Mouse (Mus musculus): ENCODE measurements around the gene 3110018I06Rik.

3110018I06Rik gene

GRCm38 (mm10) chr12:107488371-107488770 is at the start of gene 3110018I06Rik:
Gene 3110018I06Rik, plus strand, starts transcription at chr12:107488632.
- DNase-seq (ENCODE audit: low spot score), result no peak

- no peak for DNase-seq (ENCODE audit: low spot score)
These were observed 43.8 kb upstream of the 3110018I06Rik start for GRCm38 (mm10) chr12:107444681-107445080.

- no peak for DNase-seq (ENCODE audit: low spot score)
These were observed 30.6 kb upstream of the 3110018I06Rik start for GRCm38 (mm10) chr12:107457835-107458234.

GRCm38 (mm10) chr12:107464731-107465130 is 23.7 kb upstream of the 3110018I06Rik start:
- DNase-seq (ENCODE audit: low spot score), result no peak

GRCm38 (mm10) chr12:107476441-107477291 is 11.8 kb upstream of the 3110018I06Rik start:
- DNase-seq (ENCODE audit: low spot score), result no peak

GRCm38 (mm10) chr12:107479350-107479749 is 9.1 kb upstream of the 3110018I06Rik start:
- DNase-seq (ENCODE audit: low spot score), result no peak

- DNase-seq (ENCODE audit: low spot score), result no peak
These were observed 5.4 kb upstream of the 3110018I06Rik start for GRCm38 (mm10) chr12:107483031-107483430.

GRCm38 (mm10) chr12:107491344-107491743 is 2.9 kb downstream of the 3110018I06Rik start:
- DNase-seq (ENCODE audit: low spot score), result no peak

- no peak for DNase-seq (ENCODE audit: low spot score)
These were observed 8.5 kb downstream of the 3110018I06Rik start for GRCm38 (mm10) chr12:107496924-107497323.

- no peak for DNase-seq (ENCODE audit: low spot score)
These were observed 21.3 kb downstream of the 3110018I06Rik start for GRCm38 (mm10) chr12:107509661-107510237.

GRCm38 (mm10) chr12:107511112-107511511 is 22.7 kb downstream of the 3110018I06Rik start:
- no peak for DNase-seq (ENCODE audit: low spot score)

GRCm38 (mm10) chr12:107516265-107517217 is 28.1 kb downstream of the 3110018I06Rik start:
- DNase-seq (ENCODE audit: low spot score), result no peak

- no peak for DNase-seq (ENCODE audit: low spot score)
These were observed 32.5 kb downstream of the 3110018I06Rik start for GRCm38 (mm10) chr12:107520941-107521340.

- no peak for DNase-seq (ENCODE audit: low spot score)
These were observed 40.0 kb downstream of the 3110018I06Rik start for GRCm38 (mm10) chr12:107528346-107528880.

- DNase-seq (ENCODE audit: low spot score), result no peak
These were observed 44.4 kb downstream of the 3110018I06Rik start for GRCm38 (mm10) chr12:107532871-107533270.

All from urinary bladder, postnatal 10 days (tissue).